Mouse (Mus musculus) heart, postnatal 10 days (tissue): ENCODE measurements around the gene Txn2. TPM values are rescaled to one million over a fixed set of nuclear protein-coding genes. Genes with fewer than 3 reads are reported as not detected.

Experiments
- DNase-seq, 2 experiments: peaks; one replicate each; pipeline ENCODE4 v3.0.0; 2021
- intact Hi-C: fragments of 180-260 bp; cut with DNase I; formaldehyde crosslinking; loops from one replicate; pipeline ENCODE4 v1.15.1; 2025
- total RNA-seq, 2 experiments: library from RNA; stranded (reverse); gene quantifications; 2 replicates each; pipeline ENCODE4 v1.2.3; 2021

The Txn2 gene
- total RNA-seq, 2 experiments from 2014 or later: 200 to 221 TPM

DNA sequence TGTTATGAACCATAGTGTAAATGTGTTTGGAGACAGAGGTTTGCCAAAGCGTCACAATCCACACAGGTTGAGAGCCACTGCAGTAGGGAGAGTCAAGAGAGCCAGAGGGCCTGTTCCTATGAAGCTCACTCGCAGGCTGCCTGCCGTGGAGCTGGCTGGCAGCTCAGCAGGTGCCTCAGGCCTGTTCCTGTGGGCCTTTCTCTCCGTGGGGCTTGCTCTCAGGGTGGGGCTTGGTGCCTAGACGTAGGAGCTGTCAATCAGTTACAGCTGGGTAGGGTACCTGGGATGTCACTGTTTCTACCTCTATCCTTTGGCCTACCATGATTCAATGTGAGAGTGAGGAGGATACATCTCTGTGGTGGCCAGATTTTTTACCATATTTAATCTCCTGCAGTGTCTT, 6.2 kb upstream of the Txn2 start:
- intact Hi-C loops: loop anchor here (5.0 kb wide), 2 partner anchors 32 to 182 kb away; no protein-coding TSS in a partner anchor
- DNase-seq: no peak

DNA sequence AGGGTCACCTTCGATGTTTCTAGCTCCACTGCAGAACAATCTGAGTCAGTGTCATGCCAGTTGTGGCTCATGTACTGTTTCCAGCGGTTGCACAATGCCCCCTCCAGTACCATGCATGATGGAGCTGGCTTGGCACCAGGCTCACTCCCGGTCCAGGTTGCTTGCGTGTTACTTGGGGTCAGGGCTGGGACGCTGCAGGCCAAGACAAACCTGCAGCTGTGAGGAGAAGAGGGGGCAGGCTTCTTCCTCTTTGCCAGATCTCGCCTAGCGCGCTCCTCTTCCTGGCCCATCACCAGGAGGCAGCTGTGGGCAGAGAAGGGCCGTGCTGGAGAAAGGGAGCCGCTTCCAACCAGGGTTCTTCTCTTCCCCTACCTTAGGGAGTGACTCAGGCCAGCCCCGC, 5.5 kb upstream of the Txn2 start:
- no peak for DNase-seq
- intact Hi-C loops: loop anchor here (5.0 kb wide), 2 partner anchors 33 to 183 kb away; no protein-coding TSS in a partner anchor

DNA sequence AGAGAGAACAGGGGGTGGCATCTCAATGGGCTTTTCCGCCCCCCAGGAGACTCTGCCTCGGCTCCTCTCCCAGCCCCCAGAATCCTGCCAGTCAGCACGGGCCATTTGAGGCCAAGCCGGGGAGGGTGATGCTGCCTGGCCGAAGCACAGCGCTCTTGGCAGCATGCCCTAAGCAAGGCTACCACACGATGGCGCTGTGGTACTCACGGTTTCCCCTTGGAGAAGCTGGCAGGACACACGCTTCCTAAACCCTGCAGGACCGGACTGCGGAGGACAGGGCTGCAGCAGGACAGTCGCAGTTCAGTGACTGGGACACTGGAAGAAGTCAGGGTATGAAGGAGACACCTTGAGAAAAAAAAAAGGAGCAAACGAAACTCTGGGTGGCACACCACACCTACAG, 5.0 kb upstream of the Txn2 start:
- intact Hi-C loops: loop anchor here (5.0 kb wide), 2 partner anchors 34 to 184 kb away; no protein-coding TSS in a partner anchor
- peak; percentile 99 to 100 for DNase-seq

DNA sequence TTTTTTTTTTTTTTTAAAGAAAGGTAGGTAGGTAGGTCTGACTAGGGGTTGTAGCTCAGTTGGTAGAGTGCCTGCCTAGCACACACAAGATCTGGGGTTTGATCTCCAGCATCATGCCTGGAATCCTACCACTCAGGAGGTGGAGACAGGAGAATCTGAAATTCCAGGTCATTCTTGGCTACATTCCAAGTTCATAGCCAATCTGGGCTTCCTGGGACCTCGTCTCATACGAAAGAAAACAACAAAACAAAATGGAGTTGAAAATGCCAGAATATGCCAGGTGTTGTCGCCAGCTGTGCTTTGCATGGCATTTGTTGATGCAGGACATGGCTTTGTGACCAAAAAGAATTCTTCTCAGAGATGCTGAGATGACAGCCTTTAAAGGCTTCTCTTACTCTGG, 4.4 kb upstream of the Txn2 start:
- DNase-seq: no peak
- intact Hi-C loops: loop anchor here (5.0 kb wide), 2 partner anchors 34 to 184 kb away; no protein-coding TSS in a partner anchor

DNA sequence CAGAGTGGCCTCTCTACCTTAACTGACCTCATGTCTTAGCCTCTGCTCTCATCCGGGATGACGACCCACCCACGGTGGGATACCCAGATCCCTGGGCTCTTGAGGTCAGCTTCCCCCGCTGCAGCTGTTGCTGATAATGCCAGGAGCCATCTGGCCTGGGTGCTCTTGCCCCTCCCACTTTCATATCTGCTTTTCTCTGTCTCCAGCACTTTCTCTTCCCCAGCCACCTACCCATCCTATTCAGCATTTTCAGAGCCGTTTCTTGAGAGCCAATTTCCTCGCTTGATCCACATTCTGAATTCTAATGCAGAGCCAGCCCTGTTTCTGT, 2.8 kb upstream of the Txn2 start:
- no peak for DNase-seq
- intact Hi-C loops: loop anchor here (5.0 kb wide), 2 partner anchors 36 to 186 kb away; no protein-coding TSS in a partner anchor

DNA sequence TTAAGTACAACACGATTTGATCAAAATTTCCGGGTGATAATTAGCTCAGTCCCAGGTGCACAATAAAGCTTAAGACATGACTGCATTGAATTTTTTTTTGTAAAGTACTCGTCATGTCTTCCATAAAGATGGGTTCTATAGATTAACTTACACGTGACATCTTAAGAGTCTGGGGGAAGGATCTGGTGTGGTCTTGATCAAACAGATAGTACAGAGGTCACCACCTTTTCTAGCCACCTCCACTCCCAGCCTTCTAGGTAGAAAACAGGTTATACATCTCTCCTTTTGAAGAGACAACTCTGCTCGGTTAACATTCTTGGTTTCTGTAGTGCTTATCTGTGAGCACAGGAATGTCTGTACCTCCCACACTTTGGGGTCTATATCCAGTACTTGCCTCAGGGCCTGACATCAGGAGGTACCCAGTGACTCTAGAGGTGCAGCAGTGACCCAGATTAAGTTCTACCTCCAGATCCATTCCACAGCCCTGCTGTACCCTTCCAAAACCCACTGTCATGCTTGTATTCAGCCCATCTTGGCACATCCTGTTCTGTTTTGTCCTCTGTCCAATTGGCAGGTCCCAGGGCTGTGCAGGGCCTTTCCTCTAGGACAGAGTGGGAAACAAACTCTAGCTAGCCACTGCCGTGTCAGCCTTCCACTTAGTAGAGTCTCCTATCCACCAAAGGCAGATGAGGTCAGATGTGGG, 2.3 kb upstream of the Txn2 start:
- DNase-seq: no peak
- intact Hi-C loops: loop anchor here (5.0 kb wide), 2 partner anchors 36 to 186 kb away; no protein-coding TSS in a partner anchor

DNA sequence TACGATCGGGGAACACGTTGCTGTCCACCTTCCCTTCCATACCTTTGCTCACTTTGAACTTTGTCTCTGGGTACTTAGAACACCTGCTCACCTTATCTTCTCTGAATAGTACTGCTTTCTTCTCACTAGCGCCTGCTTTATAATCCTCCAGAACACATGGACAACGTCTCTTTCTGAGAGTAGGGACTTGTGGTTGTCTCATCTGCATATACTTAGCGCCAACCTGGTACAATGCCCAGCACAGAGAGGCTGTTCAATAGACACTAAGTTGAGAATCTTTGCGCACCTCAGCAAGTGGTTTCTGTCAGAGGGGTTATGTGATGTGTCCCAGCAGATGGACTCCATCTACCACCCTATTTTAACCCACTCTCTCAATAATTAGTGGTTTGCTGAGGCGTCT, 998 bp upstream of the Txn2 start:
- intact Hi-C loops: loop anchor here (5.0 kb wide), 2 partner anchors 37 to 187 kb away; no protein-coding TSS in a partner anchor
- no peak for DNase-seq

DNA sequence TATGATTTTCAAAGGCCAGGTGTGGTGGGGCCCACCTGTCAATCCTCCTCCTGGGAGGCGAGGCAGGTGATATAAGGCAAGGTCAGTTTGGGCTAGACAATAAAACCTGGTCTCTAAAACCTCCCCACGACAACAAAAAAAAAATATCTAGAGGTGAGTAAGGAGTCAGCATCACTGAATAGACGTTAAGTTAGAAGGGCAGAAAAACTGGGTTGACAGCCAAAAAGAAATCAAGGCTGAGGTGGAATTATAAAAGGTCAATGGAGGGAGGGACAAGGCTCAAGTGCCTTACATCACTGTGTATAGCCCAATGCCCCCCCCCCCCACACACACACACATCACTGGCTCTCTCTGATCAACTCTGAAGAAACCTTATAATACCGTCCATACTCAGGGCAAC, 715 bp downstream of the Txn2 start:
- intact Hi-C loops: no loop called here
- no peak for DNase-seq

DNA sequence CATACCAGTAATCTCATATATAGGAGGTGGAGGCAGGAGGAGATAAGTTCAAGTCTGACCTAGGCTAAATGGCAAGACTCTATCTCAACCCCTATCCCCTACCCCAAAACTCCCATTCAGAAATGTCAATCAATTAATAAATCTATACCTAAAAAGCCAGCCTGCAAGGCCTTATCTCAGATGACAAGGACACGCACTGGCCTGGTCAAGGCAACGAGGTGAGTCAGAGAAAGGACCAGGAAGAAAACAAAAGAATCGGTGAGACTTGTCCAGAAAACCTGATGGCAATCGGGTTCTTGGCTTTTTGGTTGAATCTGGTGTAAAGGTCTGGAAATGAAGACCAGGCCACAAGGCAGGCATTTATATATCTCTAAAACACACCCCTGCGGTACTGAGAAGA, 1.9 kb downstream of the Txn2 start:
- no peak for DNase-seq

DNA sequence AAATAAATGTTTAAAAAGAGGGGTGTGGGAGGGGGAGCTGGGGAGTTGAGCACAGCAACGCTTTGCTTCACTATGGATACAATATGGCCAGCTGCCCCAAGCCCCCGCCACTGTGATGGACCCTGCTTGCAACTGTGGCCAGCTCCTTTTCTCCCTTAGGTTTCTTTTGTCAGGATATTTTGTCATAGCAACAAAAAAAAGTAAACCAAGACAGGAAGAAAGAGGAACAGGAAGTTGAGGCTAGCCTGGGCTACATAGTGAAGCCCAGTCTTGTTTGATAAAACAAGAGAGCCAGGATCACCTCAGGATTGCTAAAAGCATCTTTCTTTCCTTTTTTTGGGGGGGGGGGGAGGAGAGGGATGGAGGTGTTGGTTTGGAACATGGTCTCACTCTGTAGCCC, 3.6 kb downstream of the Txn2 start:
- DNase-seq: no peak
- intact Hi-C loops: no loop called here

More for the DNA sequence above, 1.9 kb downstream of the Txn2 start:
- intact Hi-C loops: no loop called here

DNA sequence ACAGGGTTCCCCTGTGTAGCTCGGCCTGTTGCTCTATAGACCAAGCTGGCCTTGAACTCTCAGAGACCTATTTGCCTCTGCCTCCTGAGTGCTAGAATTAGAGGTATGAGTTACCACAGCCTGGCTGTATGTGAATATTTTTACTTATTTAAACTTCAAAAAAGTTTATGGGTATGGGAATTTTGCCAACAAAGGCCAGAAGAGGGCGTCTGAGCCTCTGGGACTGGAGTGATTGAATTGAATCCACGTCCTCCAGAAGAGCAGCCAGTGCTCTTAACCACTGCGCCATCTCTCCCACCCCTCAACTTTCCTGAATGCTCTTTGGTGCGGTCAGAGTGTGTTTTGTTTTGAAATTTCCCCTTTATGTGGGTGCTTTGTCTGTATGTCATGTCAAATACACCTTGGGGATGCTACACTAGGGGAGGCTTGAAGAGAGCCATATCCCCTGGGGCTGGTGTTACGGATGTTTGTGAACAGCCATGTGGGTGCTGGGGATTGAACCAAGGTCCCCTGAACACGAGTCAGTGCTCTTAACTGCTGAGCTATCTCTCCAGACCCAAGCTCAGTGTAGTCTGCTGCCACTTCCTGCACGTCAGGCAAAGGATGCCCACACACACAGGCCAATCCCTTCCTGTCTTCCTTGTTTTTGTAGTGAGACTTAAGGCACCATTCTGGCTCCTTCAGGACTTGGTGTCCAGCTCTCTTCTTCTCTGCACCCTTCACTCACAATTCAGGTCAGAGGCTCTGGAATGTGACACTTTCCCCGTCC, 5.4 kb downstream of the Txn2 start:
- intact Hi-C loops: no loop called here
- no peak for DNase-seq

DNA sequence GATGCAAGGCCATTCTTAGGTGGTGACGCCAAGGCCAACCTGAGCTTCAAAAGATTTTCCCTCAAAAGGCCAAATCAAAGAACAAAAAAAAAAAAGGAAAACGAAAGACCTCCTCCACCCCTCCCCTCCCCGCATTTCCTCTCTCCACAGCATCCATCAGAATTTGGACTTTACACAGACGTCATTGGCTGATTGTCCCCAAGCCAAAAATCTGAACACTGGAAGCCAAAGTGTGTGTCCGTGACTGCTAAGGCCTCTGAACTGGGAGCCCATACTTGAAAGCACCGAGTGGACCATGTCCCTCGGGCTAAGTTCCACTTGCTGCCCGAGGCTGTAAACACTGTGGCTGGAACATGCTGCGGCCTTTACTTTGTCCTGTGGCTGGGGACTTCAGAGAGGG, 6.1 kb downstream of the Txn2 start:
- intact Hi-C loops: no loop called here
- DNase-seq: no peak

DNA sequence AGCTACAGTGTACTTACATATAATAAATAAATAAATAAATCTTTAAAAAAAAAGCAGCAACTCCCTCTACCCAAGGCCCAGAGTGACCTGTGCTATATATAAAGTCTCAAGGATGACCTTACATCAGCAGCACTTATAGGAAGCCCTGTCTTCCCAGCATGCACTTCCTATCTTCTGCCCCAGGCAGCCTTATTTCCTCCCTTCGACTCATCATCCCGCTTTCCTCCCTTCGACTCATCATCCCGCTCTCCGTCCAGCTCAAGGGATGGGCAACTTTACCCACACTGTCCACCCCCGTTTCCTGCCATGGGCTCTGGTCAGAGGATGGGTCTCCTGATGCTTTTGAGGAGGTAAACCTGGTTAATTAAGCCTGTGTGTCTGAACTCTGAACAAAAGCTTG, 7.2 kb downstream of the Txn2 start:
- intact Hi-C loops: no loop called here
- no peak for DNase-seq

DNA sequence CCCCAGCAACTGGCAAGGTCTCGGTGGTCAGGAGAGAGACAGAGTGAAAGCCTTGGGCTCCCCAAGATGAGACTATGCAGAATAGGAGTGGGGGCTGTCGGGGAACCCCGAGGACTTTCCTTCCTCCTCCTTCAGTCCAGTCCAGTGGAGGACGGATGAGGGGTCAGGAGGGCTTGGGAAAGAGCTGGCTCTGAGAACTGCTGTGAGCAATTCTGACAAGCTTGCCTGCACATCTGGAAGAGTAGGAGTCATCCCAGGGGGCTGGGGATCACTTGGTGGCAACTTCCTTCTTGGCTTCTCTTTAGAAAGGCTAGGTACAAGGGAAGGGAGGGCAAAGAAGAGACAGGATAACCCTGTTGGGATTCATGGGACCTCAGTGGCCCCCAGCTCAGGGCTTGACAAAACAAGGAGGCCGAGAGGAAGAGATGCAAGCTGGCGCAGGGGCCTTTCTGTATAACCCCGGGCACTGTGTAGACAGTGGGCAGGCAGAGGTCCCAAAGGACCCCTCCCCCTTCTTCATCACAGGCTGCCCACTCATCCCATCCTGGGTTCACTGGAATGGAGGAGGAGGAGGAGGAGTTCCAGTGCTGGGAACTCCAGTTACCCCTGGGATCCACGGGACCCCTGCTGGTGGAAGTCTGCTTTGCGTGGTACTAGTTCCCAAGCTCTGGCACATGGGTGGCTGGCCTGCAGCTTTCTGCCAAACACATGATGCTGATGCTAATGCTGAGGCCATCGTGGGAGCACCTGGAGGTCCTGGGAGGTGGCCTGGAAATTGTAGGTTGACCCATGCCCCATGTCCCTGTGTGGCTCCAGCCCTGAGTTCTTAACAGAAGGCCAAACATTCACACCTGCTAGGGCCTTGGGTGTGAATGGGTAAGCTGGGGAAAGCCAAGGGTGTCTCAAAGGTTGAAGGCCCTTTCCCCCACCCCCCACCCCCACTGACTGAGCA, 8.0 kb downstream of the Txn2 start:
- DNase-seq: peak; percentile 41 to 55
- intact Hi-C loops: no loop called here

DNA sequence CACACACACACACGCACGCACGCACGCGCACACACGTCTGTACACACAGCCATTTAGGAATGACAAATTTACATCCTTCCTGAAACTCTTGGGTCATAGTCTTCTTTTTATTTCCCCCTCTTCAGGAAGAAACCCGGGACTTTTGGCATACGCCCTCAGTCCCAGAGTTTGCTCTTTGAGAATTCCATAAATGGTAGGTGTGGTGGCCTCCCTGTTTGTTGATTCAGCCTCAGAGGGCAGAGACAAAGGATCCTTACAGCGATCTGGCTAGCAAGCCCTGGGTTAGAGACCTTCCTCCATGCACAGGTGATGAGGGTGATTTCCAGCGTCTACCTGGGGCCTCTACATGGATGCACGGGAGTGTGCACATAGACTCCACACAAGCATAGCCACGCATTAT, 9.4 kb downstream of the Txn2 start:
- intact Hi-C loops: loop anchor here (5.0 kb wide), 1 partner anchor 157 kb away; no protein-coding TSS in a partner anchor
- no peak for DNase-seq

DNA sequence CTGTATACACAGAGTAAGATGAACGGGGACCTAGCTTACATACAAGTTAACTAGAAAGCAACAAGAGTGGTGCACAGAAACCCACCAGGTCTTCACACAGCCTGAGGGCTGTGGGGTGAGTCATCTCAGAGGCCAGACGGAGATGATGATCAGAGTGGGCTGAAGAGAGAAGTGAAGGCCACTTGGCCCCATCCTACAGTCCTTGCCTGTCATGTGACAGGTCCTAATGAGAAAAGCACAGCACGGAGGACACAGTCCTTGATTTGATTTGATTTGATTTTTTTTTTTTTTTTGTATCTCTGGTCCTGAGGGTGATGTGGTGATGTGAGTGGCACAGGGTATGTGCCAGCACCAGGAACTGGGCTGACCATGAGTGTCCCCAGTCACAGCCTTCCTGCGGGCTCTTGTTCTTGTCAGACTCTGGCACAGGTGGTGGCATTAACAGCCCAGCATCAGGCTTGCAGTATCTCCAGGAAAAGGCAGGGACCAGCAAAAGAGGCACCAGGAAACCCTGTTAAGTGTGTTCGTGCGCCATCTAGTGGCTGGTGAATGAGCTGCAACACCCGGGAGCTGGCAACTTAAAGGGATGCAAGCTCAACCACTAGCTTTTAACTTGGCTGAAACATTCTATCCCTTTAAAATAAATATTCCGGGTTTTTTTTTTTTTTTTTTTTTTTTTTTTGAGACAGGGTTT, 11.8 kb downstream of the Txn2 start:
- intact Hi-C loops: loop anchor here (1.0 to 5.0 kb wide), 2 partner anchors 142 to 155 kb away; no protein-coding TSS in a partner anchor
- peak; percentile 93 to 97 for DNase-seq

DNA sequence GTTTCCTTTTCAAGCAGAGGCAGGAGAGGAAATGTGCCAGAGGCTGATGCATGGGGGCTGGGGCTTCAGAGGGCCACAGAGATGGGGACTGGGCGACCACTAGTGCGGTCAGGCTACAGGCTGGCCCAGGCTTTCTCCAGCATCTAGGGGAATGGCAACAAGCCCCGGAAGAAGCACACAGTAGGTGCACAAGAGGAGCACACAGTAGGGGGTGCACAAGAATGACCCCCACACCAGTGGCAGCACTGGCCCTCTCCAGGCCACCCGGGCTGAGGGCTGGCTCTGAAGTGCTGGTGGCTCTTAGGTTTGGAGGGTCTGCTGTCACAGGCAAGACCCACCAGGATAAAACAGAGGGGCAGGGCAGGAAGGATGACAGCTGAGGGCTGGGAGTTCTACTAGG, 13.5 kb downstream of the Txn2 start:
- intact Hi-C loops: loop anchor here (5.0 kb wide), 1 partner anchor 153 kb away; no protein-coding TSS in a partner anchor
- no peak for DNase-seq

DNA sequence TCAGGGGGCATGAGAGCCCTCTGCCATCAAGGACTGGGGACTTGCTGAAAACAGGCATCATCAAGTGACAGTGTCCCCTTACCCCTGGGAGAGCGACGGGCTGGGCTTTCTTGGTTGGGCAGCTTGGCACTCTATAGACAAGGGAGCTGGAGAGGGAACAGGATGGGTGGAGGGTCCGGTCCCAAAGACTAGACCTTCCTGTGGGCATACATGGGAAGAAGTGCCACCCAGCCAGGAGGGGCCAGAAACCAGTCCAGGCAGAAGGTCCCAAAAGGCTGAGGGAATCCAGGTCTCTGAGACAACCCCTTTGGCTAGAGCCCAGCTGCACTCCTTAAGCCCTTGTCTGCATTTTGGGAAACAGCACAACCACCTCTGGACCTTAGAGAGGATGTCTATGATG, 14.3 kb downstream of the Txn2 start:
- intact Hi-C loops: loop anchor here (5.0 kb wide), 3 partner anchors 57 to 117 kb away; partner anchors contain the start of gene Myh9
- no peak for DNase-seq

DNA sequence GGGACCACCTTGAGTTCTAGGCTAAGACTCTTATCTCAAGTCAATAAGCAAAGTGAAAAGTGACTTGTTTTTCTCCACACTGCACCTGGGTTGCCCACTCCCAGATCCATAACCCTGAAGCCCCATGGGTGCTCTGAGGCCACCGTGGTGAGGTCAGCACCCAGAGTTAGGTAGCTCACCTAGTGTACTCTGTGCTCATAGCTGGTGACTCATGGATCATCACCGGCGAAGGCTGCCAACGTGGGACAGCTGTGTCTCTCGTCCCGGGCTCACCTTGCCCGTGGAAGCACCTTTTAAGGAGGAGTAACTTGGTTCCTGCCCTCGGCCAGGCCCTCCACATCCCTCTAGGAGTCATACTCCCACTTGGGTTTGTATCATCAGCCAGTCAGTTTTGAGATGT, 15.8 kb downstream of the Txn2 start:
- no peak for DNase-seq
- intact Hi-C loops: loop anchor here (5.0 kb wide), 3 partner anchors 56 to 116 kb away; partner anchors contain the start of gene Myh9

DNA sequence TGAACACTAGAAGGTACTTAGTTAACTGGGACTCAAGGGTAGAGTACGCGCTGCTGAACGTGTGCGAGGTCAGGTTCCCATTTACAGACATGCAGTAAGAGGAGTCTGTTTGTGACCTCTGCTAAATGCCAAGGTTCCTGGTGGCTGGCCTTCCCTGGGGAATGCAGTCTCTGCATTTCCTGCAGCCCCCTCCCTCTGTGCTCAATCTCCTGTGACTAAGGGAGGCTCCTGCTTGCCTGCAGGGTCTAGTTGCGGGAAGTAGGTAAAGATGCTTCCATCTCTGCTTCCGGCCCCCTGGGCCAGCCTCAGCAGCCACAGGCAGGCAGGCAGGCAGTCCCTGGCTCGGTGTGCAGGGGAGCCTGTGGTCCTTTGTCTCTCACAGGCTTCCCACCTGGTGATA, 16.2 kb downstream of the Txn2 start:
- intact Hi-C loops: loop anchor here (5.0 kb wide), 3 partner anchors 55 to 115 kb away; partner anchors contain the start of gene Myh9

More for the DNA sequence above, 16.2 kb downstream of the Txn2 start:
- DNase-seq: no peak
